Mouse (Mus musculus): Measurements from ENCODE around the gene Ssbp1. TPM values are rescaled to one million over a fixed set of nuclear protein-coding genes. Genes with fewer than 3 reads are reported as not detected.
A peak's percentile ranks its signal among the peaks of the same experiment; 100 is the strongest.

Gene Ssbp1
- 107 and 108 TPM in 2 replicates for polyA plus RNA-seq (2016; fragmentation: Nextera tagmentation; extraction: Ambion mirVana)

GRCm38 (mm10) chr6:40470916-40471719, at the start of gene Ssbp1:
Ssbp1 (plus strand) TSS chr6:40471352.
- H3K27ac ChIP-seq, result peak within 1 kb of the TSS; percentile 89
- peak; percentile 95 for ATAC-seq

GRCm38 (mm10) chr6:40423013-40423412, 48.1 kb upstream of the Ssbp1 start:
- H3K4me2 ChIP-seq, result no peak overlapping the region
- ATAC-seq, result no peak
- H3K4me3 ChIP-seq, result no peak overlapping the region
- WGBS (ENCODE audit: insufficient replicate concordance), result 58% methylated on average over 1 of the region's 1 CpGs
- H3K9ac ChIP-seq, result no peak overlapping the region
- H3K36me3 ChIP-seq, result no peaks in the 10 kb centered on the region
- H3K27ac ChIP-seq, result no peak overlapping the region
- no peaks in the 10 kb centered on the region for H3K27me3 ChIP-seq (replicated peaks)
- H3K9me3 ChIP-seq (replicated peaks), result no peaks in the 10 kb centered on the region
- no peaks in the 10 kb centered on the region for H3K4me1 ChIP-seq

More at GRCm38 (mm10) chr6:40470916-40471719, at the start of gene Ssbp1:
- peak within 1 kb of the TSS; percentile 85 for H3K9ac ChIP-seq
- H3K4me2 ChIP-seq, result peak within 1 kb of the TSS; percentile 83
- peak within 1 kb of the TSS; percentile 84 for H3K4me3 ChIP-seq
- H3K27me3 ChIP-seq (replicated peaks), result no peaks in the 10 kb centered on the region
- H3K36me3 ChIP-seq, result peaks cover 29% of the 10 kb centered on the region
- H3K4me1 ChIP-seq, result peaks cover 10% of the 10 kb centered on the region
- 2% methylated on average over 54 of the region's 54 CpGs for WGBS (ENCODE audit: insufficient replicate concordance)
- no peaks in the 10 kb centered on the region for H3K9me3 ChIP-seq (replicated peaks)

- no peak overlapping the region for H3K4me3 ChIP-seq
- no peak overlapping the region for H3K9ac ChIP-seq
- H3K4me1 ChIP-seq, result no peaks in the 10 kb centered on the region
- no peaks in the 10 kb centered on the region for H3K9me3 ChIP-seq (replicated peaks)
- WGBS (ENCODE audit: insufficient replicate concordance), result 39% methylated on average over 1 of the region's 1 CpGs
- ATAC-seq, result no peak
- no peak overlapping the region for H3K4me2 ChIP-seq
- no peaks in the 10 kb centered on the region for H3K36me3 ChIP-seq
- H3K27ac ChIP-seq, result no peak overlapping the region
- H3K27me3 ChIP-seq (replicated peaks), result no peaks in the 10 kb centered on the region
Measured at GRCm38 (mm10) chr6:40423774-40424173, 47.4 kb upstream of the Ssbp1 start.

- Histone ChIP-seq H3K4me3 (no peak overlapping the region), H3K27me3 (replicated peaks) (0 out of 2 replicates have a peak, but pooled peaks cover under 1% of the 10 kb centered on the region), H3K9ac (no peak overlapping the region), H3K27ac (no peak overlapping the region), H3K36me3 (no peaks in the 10 kb centered on the region), H3K4me1 (0 out of 2 replicates have a peak, but pooled peaks cover 12% of the 10 kb centered on the region), H3K9me3 (replicated peaks) (no peaks in the 10 kb centered on the region), H3K4me2 (no peak overlapping the region)
- 71% methylated on average over 7 of the region's 7 CpGs for WGBS (ENCODE audit: insufficient replicate concordance)
- ATAC-seq, result no peak
Measured at GRCm38 (mm10) chr6:40427441-40427840, 43.7 kb upstream of the Ssbp1 start.

- H3K9me3 ChIP-seq (replicated peaks), result no peaks in the 10 kb centered on the region
- H3K9ac ChIP-seq, result no peak overlapping the region
- ATAC-seq, result no peak
- H3K27me3 ChIP-seq (replicated peaks), result peaks cover 12% of the 10 kb centered on the region; the same call in 1 of the 2 replicates
- H3K4me3 ChIP-seq, result no peak overlapping the region
- H3K36me3 ChIP-seq, result no peaks in the 10 kb centered on the region
- WGBS (ENCODE audit: insufficient replicate concordance), result 54% methylated on average over 3 of the region's 3 CpGs
- 0 out of 2 replicates have a peak, but pooled peaks cover 12% of the 10 kb centered on the region for H3K4me1 ChIP-seq
- no peak overlapping the region for H3K27ac ChIP-seq
- H3K4me2 ChIP-seq, result no peak overlapping the region
Measured at GRCm38 (mm10) chr6:40428696-40429095, 42.5 kb upstream of the Ssbp1 start.

GRCm38 (mm10) chr6:40429521-40429931, 41.6 kb upstream of the Ssbp1 start:
- H3K27ac ChIP-seq, result no peak overlapping the region

GRCm38 (mm10) chr6:40430251-40430650, 40.9 kb upstream of the Ssbp1 start:
- H3K27ac ChIP-seq, result no peak overlapping the region
- ATAC-seq, result no peak
- 59% methylated on average over 3 of the region's 3 CpGs for WGBS (ENCODE audit: insufficient replicate concordance)
- no peak overlapping the region for H3K4me2 ChIP-seq
- peaks cover 27% of the 10 kb centered on the region for H3K27me3 ChIP-seq (replicated peaks)
- H3K4me3 ChIP-seq, result no peak overlapping the region
- no peaks in the 10 kb centered on the region for H3K36me3 ChIP-seq
- no peak overlapping the region for H3K9ac ChIP-seq
- no peaks in the 10 kb centered on the region for H3K9me3 ChIP-seq (replicated peaks)
- peaks cover 12% of the 10 kb centered on the region; the same call in 1 of the 2 replicates for H3K4me1 ChIP-seq

More at GRCm38 (mm10) chr6:40429521-40429931, 41.6 kb upstream of the Ssbp1 start:
- Histone ChIP-seq H3K9ac (no peak overlapping the region), H3K4me1 (0 out of 2 replicates have a peak, but pooled peaks cover 12% of the 10 kb centered on the region), H3K4me3 (no peak overlapping the region), H3K36me3 (no peaks in the 10 kb centered on the region), H3K4me2 (no peak overlapping the region), H3K27me3 (replicated peaks) (peaks cover 20% of the 10 kb centered on the region), H3K9me3 (replicated peaks) (no peaks in the 10 kb centered on the region)
- 67% methylated on average over 4 of the region's 4 CpGs for WGBS (ENCODE audit: insufficient replicate concordance)
- ATAC-seq, result no peak

- H3K27me3 ChIP-seq (replicated peaks), result peaks cover 33% of the 10 kb centered on the region
- no peak for ATAC-seq
- no peak overlapping the region for H3K27ac ChIP-seq
- H3K36me3 ChIP-seq, result no peaks in the 10 kb centered on the region
- no peak overlapping the region for H3K4me3 ChIP-seq
- 60% methylated on average over 3 of the region's 3 CpGs for WGBS (ENCODE audit: insufficient replicate concordance)
- H3K9ac ChIP-seq, result no peak overlapping the region
- H3K4me2 ChIP-seq, result no peak overlapping the region
- peaks cover 13% of the 10 kb centered on the region; the same call in 1 of the 2 replicates for H3K4me1 ChIP-seq
- no peaks in the 10 kb centered on the region for H3K9me3 ChIP-seq (replicated peaks)
Measured at GRCm38 (mm10) chr6:40430878-40431277, 40.3 kb upstream of the Ssbp1 start.

GRCm38 (mm10) chr6:40431356-40431755, 39.8 kb upstream of the Ssbp1 start:
- peaks cover 38% of the 10 kb centered on the region for H3K27me3 ChIP-seq (replicated peaks)
- no peaks in the 10 kb centered on the region for H3K9me3 ChIP-seq (replicated peaks)
- peaks cover 18% of the 10 kb centered on the region; the same call in 1 of the 2 replicates for H3K4me1 ChIP-seq
- no peaks in the 10 kb centered on the region for H3K36me3 ChIP-seq
- no peak overlapping the region for H3K4me3 ChIP-seq
- no peak overlapping the region for H3K9ac ChIP-seq
- 25% methylated on average over 4 of the region's 4 CpGs for WGBS (ENCODE audit: insufficient replicate concordance)
- no peak overlapping the region for H3K4me2 ChIP-seq
- ATAC-seq, result no peak
- H3K27ac ChIP-seq, result no peak overlapping the region

- H3K9ac ChIP-seq, result no peak overlapping the region
- no peaks in the 10 kb centered on the region for H3K36me3 ChIP-seq
- no peak overlapping the region for H3K4me3 ChIP-seq
- H3K9me3 ChIP-seq (replicated peaks), result no peaks in the 10 kb centered on the region
- H3K27me3 ChIP-seq (replicated peaks), result peaks cover 42% of the 10 kb centered on the region
- no peak for ATAC-seq
- H3K27ac ChIP-seq, result no peak overlapping the region
- no peak overlapping the region for H3K4me2 ChIP-seq
- H3K4me1 ChIP-seq, result peaks cover 18% of the 10 kb centered on the region; the same call in 1 of the 2 replicates
Measured at GRCm38 (mm10) chr6:40431812-40432211, 39.3 kb upstream of the Ssbp1 start.

- H3K27ac ChIP-seq, result no peak overlapping the region
- no peaks in the 10 kb centered on the region for H3K36me3 ChIP-seq
- peaks cover 48% of the 10 kb centered on the region for H3K27me3 ChIP-seq (replicated peaks)
- no peak overlapping the region for H3K9ac ChIP-seq
- no peak for ATAC-seq
- H3K4me2 ChIP-seq, result no peak overlapping the region
- H3K9me3 ChIP-seq (replicated peaks), result no peaks in the 10 kb centered on the region
- H3K4me1 ChIP-seq, result peaks cover 18% of the 10 kb centered on the region; the same call in 1 of the 2 replicates
- WGBS (ENCODE audit: insufficient replicate concordance), result 62% methylated on average over 17 of the region's 17 CpGs
- H3K4me3 ChIP-seq, result no peak overlapping the region
Measured at GRCm38 (mm10) chr6:40432346-40433275, 38.5 kb upstream of the Ssbp1 start.

Measured in liver, embryonic 12.5 days (tissue).